Mouse (Mus musculus): ENCODE measurements around the gene Rnd2.
"Not testable (repeated sequence)": the region's sequence is repeated elsewhere in the genome, so short reads cannot be mapped to it uniquely, and the experiment has no call there.

Gene Rnd2

GRCm38 (mm10) chr11:101470206-101470605 is 5.4 kb downstream of the Rnd2 start:
- DNase-seq, result no peak

DNA sequence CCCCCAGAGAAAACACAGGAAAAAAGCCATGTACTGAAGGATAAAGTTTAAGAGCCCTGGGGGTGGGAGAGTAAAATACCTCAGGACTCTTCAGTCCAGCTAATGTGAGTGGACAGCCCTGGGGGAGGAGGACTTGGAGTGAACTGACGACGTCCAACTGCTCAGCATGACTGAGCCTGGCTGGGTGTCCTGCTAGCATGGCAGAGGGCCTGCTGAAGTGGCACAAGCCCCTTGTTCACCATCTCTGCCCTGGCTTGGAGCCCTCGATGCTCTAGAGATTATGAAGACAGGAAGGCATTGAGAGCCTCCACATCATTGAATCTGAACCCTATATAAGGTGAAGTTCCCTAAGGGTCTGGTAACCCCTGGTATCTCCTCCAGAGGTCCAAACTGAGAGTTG is 7.1 kb downstream of the Rnd2 start:
- DNase-seq, result no peak

DNA sequence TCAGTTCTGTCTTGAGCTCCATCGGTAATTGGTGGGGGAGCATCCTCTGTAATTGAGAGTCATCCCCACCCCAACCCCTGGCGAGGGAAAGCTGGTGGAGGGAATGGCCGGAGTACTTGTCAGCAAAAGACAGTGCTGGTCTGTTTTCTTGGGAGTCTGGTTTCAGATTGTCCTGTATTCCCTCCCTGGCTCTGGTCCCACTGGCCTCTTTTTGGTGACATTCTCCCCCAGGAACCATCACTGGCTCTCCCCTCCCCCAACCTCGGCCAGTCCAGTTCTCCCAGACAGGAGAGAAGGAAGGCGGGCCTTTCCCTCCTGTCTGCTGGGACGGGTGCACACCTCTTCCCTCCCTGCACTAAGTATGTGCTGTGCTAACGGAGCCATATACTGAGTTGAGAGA is 7.5 kb downstream of the Rnd2 start:
- DNase-seq, result peak; percentile 79

GRCm38 (mm10) chr11:101473686-101474085 is 8.9 kb downstream of the Rnd2 start:
- DNase-seq, result not testable (repeated sequence)

GRCm38 (mm10) chr11:101474298-101474697 is 9.5 kb downstream of the Rnd2 start:
- peak; percentile 80 for DNase-seq

- not testable (repeated sequence) for DNase-seq
Measured at GRCm38 (mm10) chr11:101476361-101476760, 11.6 kb downstream of the Rnd2 start.

DNA sequence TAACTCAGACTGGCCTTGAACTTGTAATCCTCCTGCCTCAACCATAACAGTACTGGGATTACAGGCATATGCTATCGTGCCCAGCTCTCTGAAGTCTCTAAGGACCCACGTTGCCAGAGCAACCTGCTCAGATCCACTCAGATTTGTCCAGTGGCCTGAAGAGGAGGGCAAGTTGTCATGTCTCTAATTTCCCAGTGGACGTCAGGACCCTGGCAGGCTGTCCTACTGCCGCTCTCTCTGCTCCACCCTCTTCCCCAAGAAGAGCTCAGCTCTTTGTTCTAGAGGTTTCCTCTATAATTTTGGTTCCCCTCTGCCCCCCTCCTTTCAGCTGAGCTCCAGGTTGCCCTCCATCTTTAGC is 12.4 kb downstream of the Rnd2 start:
- no peak for DNase-seq

DNA sequence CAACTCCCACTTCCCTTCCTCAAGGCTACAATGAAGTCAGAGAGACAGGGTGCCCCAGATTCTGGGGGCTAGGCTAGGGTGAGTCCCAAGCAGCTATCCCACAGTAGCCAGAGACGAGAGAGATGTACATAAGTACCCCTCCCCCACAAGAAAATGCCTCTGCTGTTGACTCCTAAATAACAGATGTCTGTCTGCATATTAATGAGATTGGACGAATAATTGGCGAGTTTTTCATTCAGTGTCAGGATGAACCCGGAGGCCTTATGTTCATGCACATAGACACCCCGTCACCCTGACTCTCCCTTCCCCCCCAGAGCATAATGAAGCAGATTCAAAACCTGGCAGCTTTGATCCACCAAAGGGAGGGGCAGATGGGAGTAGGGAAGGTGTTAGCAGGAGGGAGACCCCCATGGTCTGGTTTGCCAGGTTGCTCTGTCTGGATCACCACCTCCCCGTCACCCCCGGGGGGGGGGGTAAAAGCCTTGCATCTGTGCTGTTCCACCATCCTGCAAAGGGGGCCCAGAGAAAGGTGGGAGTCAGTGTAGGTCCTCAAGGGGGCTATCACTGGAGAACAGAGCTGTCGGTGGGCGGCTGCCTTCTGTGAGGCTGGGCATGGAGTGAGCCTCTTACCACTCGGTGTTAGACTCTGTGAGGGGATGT is 12.9 kb downstream of the Rnd2 start:
- DNase-seq, result peak; percentile 86

DNA sequence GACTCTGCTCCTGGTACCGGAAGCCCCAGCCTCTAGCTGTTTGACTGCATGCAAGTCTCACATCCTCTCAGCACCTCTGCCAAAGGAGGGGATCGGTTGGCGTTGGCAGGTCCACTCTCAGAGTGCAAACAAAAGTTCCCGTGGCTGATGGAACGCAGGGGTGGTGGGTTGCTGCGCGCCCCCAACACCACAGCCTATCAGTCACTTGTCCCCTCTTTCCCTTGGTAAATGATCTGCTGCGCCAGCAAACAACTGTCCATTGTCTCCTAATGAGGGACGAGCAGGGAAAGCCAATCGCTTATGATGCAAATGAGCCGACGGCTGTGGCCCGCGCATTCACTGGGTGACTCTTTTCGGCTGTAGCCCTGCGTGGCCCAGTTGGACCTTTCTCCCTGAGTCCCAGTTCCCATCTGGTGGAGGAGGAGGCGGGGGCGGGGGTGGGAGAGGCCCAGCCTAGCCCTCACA is 14.4 kb downstream of the Rnd2 start:
- DNase-seq, result no peak

- no peak for DNase-seq
Measured at GRCm38 (mm10) chr11:101480912-101481311, 16.1 kb downstream of the Rnd2 start.

DNA sequence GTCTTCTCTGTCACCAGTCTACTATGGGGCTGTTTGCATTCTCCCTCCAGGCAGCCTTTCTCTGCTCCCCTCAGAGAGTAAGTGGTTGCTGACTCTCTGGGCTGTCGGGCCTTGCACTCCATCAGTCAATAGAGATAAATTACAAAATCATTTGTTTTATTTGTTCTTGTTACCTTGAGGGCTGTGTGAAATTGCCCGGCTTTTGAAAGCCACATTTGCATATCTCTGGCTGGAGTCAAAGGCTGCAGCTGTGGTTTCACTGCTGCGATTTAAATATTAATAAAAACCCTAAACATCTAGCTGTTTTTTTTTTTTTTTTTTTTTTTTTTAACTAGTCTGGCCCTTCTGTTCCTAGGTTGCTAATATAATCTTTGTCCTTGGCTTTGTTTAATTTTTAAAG is 19.0 kb downstream of the Rnd2 start:
- DNase-seq, result no peak

- DNase-seq, result no peak
Measured at GRCm38 (mm10) chr11:101484245-101484644, 19.4 kb downstream of the Rnd2 start.

DNA sequence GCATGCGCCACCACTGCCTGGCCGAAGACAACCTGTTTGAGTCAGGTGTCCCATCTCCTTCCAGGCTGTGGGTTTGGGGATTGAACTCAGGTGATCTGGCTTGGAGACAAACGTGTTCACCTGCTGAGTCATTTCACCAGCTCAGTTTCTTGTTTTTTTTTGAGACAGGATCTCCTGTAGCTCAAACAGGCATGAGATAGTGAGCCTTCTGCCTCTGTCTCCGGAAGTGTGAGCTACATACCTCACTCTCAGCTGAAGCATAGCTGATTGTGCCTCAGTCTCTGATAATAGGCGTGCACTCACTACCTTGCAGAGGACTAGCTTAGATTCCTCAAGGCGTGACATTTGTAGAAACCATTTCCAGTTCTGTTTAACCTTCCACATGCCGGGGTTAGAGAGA is 20.0 kb downstream of the Rnd2 start:
- DNase-seq, result no peak

GRCm38 (mm10) chr11:101485509-101486028 is 20.8 kb downstream of the Rnd2 start:
- DNase-seq, result no peak

DNA sequence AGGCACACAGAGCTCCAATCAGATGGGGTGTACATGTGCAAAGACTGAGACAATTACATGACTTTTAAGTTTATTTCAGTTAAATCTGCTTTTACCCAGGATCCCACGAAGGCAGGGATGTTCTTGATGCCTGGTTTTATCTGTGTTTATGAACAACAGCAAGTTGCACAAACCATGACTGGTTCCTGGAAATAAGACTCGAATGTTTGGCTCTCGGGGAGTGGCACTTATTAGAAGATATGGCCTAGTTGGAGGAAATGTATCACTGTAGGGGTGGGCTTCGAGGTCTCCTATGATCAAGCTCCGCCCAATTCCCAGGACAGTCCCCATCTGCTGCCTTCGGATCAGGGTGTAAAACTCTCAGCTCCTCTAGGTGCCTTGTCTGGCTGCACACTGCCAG is 21.3 kb downstream of the Rnd2 start:
- DNase-seq, result no peak

DNA sequence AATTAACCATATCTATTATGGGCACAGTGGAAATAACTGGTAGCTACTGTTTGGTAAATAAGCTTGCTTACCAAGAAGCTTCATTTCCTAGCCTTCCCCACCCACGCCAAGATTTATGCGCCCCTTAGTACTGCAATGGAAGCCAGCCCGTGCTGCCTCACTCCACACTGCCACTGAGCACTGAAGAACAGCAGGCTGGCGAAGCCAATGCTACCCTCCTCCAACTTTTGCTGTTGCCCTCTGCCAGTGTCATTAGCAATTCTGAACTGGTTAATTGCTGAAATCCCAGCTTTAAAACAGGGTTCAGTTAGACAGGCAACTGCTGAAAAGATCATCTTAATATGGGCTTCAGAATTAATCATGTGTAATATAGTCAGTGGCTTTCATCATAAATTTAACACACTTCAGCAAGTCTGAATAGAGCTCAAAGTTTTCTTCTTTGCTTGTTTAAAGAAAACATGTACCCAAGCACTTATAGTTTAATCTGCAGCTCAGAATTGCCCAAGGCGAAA is 41.5 kb downstream of the Rnd2 start:
- no peak for DNase-seq

DNA sequence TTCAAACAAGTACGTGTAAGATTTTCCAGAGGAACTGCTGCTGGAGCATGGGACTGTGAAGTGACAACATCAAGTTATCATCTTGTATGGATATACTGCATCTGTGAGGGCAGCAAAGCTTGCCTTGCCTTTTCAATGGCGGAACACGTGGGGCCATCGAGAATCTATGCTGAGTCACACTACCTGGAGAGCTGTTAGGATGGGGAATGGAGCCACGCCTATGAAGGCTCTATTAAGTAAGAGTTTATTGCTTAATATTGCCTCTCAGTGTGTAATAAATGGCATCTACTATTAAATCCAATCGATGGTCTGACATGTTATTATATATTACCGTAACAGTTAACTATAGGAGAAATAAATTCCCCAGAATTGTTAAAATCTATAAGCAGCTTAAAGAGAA is 42.3 kb downstream of the Rnd2 start:
- no peak for DNase-seq

DNA sequence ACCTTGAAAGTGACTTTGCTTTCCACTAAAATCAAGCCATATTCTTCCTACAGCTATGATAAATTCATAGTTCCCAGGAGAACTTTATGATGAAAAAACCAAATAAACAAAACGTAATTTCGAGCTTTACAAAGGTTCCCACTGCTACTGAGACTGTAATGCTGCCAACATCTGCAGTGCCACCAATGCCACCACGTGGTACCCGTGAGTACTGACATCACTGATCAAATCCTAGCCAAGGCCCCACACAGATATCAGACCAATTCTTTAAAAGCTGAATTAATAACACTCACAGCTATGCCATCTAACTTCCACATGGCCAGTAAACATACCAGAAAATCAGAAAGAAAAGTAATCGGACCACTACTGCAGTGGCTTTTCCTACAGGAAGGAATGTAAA is 54.1 kb downstream of the Rnd2 start:
- no peak for DNase-seq

- DNase-seq, result no peak
Measured at GRCm38 (mm10) chr11:101519364-101519763, 54.6 kb downstream of the Rnd2 start.
